ENCODE assay signal across 8 mouse cellular contexts in the genomic region with DNA sequence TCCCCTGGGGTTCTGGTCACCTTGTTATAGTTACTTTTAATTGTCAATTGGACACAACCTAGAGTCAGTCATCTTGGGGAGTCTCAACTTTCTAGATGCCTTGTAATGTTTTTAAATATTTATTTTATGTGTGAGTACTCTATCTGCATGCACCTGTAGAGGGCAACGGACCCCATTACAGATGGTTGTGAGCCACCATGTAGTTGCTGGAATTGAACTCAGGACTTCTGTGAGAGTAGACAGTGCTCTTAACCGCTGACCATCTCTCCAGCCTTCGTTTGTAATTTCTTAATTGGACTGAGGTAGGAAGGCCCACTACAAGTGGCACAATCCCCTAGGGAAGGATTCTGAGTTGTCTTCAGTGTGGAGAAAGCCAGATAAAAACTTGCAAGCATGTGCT. TPM values are rescaled to one million over a fixed set of nuclear protein-coding genes. Genes with fewer than 3 reads are reported as not detected.
A peak's percentile ranks its signal among the peaks of the same experiment; 100 is the strongest.
DNase-seq lines count a peak whose midpoint lies in the region; ATAC-seq and TF ChIP-seq lines count a peak whose summit lies in the region.

No protein-coding gene starts in this region.

- H3K36me3 ChIP-seq in kidney, postnatal 0 days (ENCODE audit: insufficient read depth, low read length) = no peaks in the 10 kb centered on the region; the same call in 1 of the 2 replicates
- peaks cover 15% of the 10 kb centered on the region for H3K36me3 ChIP-seq in embryonic facial prominence, embryonic 10.5 days (replicated peaks)
- no peaks in the 10 kb centered on the region for H3K36me3 ChIP-seq in hindbrain, embryonic 16.5 days (ENCODE audit: control insufficient read depth, insufficient read depth, low read length)
- no peaks in the 10 kb centered on the region for H3K36me3 ChIP-seq in midbrain, embryonic 15.5 days (replicated peaks)

- no peaks in the 10 kb centered on the region for H3K9me3 ChIP-seq in kidney, postnatal 0 days (replicated peaks; ENCODE audit: low read length)
- no peaks in the 10 kb centered on the region for H3K9me3 ChIP-seq in embryonic facial prominence, embryonic 10.5 days
- no peaks in the 10 kb centered on the region for H3K9me3 ChIP-seq in hindbrain, embryonic 16.5 days (ENCODE audit: control insufficient read depth, low read length)
- no peaks in the 10 kb centered on the region for H3K9me3 ChIP-seq in midbrain, embryonic 15.5 days

- DNase-seq in kidney, postnatal 0 days (ENCODE audit: low spot score) = no peak
- DNase-seq in kidney, postnatal 10 days = no peak
- no peak for DNase-seq in embryonic facial prominence, embryonic 10.5 days (ENCODE audit: low spot score)
- DNase-seq in urinary bladder, postnatal 14 days (ENCODE audit: low spot score) = no peak
- no peak for DNase-seq in layer of hippocampus, postnatal 36 days

- no peak for TF ChIP-seq CTCF in kidney, postnatal 0 days (IDR thresholded peaks at IDR 0.05; ENCODE audit: low read depth)

- peak overlapping the region; percentile 62; the same call in 1 of the 2 replicates for H3K9ac ChIP-seq in kidney, postnatal 0 days (ENCODE audit: low read depth, low read length)
- H3K9ac ChIP-seq in hindbrain, embryonic 16.5 days (ENCODE audit: low read depth, low read length) = no peak overlapping the region
- H3K9ac ChIP-seq in midbrain, embryonic 15.5 days = no peak overlapping the region; the same call in 1 of the 2 replicates

- WGBS in kidney, postnatal 0 days = 79% methylated on average over 3 of the region's 3 CpGs
- 82% methylated on average over 3 of the region's 3 CpGs for WGBS in embryonic facial prominence, embryonic 10.5 days
- 76% methylated on average over 3 of the region's 3 CpGs for WGBS in hindbrain, embryonic 16.5 days
- 73% methylated on average over 3 of the region's 3 CpGs for WGBS in midbrain, embryonic 15.5 days

- ATAC-seq in kidney, postnatal 0 days (replicated peaks; ENCODE audit: low FRiP score, low read depth) = no peak
- ATAC-seq in hindbrain, embryonic 16.5 days = no peak
- no peak for ATAC-seq in midbrain, embryonic 15.5 days (replicated peaks)
- ATAC-seq in cerebellum, adult (ENCODE audit: insufficient number of reproducible peaks, low FRiP score, low TSS enrichment) = no peak

- peak overlapping the region; percentile 89 for H3K4me2 ChIP-seq in kidney, postnatal 0 days (ENCODE audit: low read length)
- peak overlapping the region; percentile 75 for H3K4me2 ChIP-seq in hindbrain, embryonic 16.5 days (ENCODE audit: low read length)
- peak overlapping the region; percentile 84 for H3K4me2 ChIP-seq in midbrain, embryonic 15.5 days

- H3K27ac ChIP-seq in kidney, postnatal 0 days = no peak overlapping the region
- 0 out of 2 replicates have a peak overlapping the region, but pooled peaks have one; percentile 92 for H3K27ac ChIP-seq in embryonic facial prominence, embryonic 10.5 days (replicated peaks)
- no peak overlapping the region for H3K27ac ChIP-seq in hindbrain, embryonic 16.5 days (ENCODE audit: low read depth, low read length)
- H3K27ac ChIP-seq in midbrain, embryonic 15.5 days = no peak overlapping the region

- H3K4me3 ChIP-seq in kidney, postnatal 0 days (replicated peaks; ENCODE audit: low read depth, low read length) = peak overlapping the region; percentile 71; the same call in 1 of the 2 replicates
- peak overlapping the region; percentile 73 for H3K4me3 ChIP-seq in embryonic facial prominence, embryonic 10.5 days
- H3K4me3 ChIP-seq in hindbrain, embryonic 16.5 days (ENCODE audit: low read length) = peak overlapping the region; percentile 88
- H3K4me3 ChIP-seq in midbrain, embryonic 15.5 days = peak overlapping the region; percentile 60

- H3K27me3 ChIP-seq in kidney, postnatal 0 days (ENCODE audit: insufficient read depth, low read length) = no peaks in the 10 kb centered on the region
- H3K27me3 ChIP-seq in embryonic facial prominence, embryonic 10.5 days (replicated peaks; ENCODE audit: low read depth, poor library complexity, severe bottlenecking) = no peaks in the 10 kb centered on the region
- no peaks in the 10 kb centered on the region for H3K27me3 ChIP-seq in hindbrain, embryonic 16.5 days (replicated peaks; ENCODE audit: control insufficient read depth, insufficient read depth, low read length)
- no peaks in the 10 kb centered on the region for H3K27me3 ChIP-seq in midbrain, embryonic 15.5 days (replicated peaks)

- 0 out of 2 replicates have a peak, but pooled peaks cover 5% of the 10 kb centered on the region for H3K4me1 ChIP-seq in kidney, postnatal 0 days (replicated peaks; ENCODE audit: insufficient read depth, low read length)
- peaks cover 11% of the 10 kb centered on the region for H3K4me1 ChIP-seq in embryonic facial prominence, embryonic 10.5 days
- H3K4me1 ChIP-seq in hindbrain, embryonic 16.5 days (ENCODE audit: control insufficient read depth, insufficient read depth, low read depth, low read length) = peaks cover 7% of the 10 kb centered on the region
- peaks cover 9% of the 10 kb centered on the region for H3K4me1 ChIP-seq in midbrain, embryonic 15.5 days

RNA-seq across cellular contexts. Expression of gene Cenpm, which starts 1.2 kb away (rescaled TPM):
- polyA plus RNA-seq in kidney, postnatal 0 days (2015; fragmentation: Nextera tagmentation; extraction: Ambion mirVana) = 45.0 and 46.4 TPM in 2 replicates
- 81.5 and 82.5 TPM in 2 replicates for polyA plus RNA-seq in embryonic facial prominence, embryonic 10.5 days (2016; fragmentation: Nextera tagmentation; extraction: Ambion mirVana)
- polyA plus RNA-seq in hindbrain, embryonic 16.5 days (2015; fragmentation: Nextera tagmentation; extraction: Ambion mirVana) = 20.0 and 24.0 TPM in 2 replicates
- polyA plus RNA-seq in midbrain, embryonic 15.5 days (2015; fragmentation: Nextera tagmentation; extraction: Ambion mirVana) = 10.7 and 13.6 TPM in 2 replicates
- total RNA-seq in layer of hippocampus, postnatal 36 days (2021) = 1 to 10 TPM; 2.7 to 4.0 TPM

RNA-seq across cellular contexts. Expression of gene 1500009C09Rik, which starts 8.9 kb away (rescaled TPM):
- not detected in 2 replicates for polyA plus RNA-seq in kidney, postnatal 0 days (2015; fragmentation: Nextera tagmentation; extraction: Ambion mirVana)
- polyA plus RNA-seq in embryonic facial prominence, embryonic 10.5 days (2016; fragmentation: Nextera tagmentation; extraction: Ambion mirVana) = not detected in 2 replicates
- polyA plus RNA-seq in hindbrain, embryonic 16.5 days (2015; fragmentation: Nextera tagmentation; extraction: Ambion mirVana) = 16.7 and 20.3 TPM in 2 replicates
- polyA plus RNA-seq in midbrain, embryonic 15.5 days (2015; fragmentation: Nextera tagmentation; extraction: Ambion mirVana) = 22.6 and 24.0 TPM in 2 replicates
- 100 to 1,000 TPM in 1 of 2 experiments, 10 to 100 TPM in 1; 98.3 to 115 TPM for total RNA-seq in layer of hippocampus, postnatal 36 days (2021)

RNA-seq across cellular contexts. Expression of gene Tnfrsf13c, which starts 19.1 kb away (rescaled TPM):
- polyA plus RNA-seq in kidney, postnatal 0 days (2015; fragmentation: Nextera tagmentation; extraction: Ambion mirVana) = 0.09 TPM in 1 of 2 replicates, not detected in the other
- 0.10 and 0.75 TPM in 2 replicates for polyA plus RNA-seq in embryonic facial prominence, embryonic 10.5 days (2016; fragmentation: Nextera tagmentation; extraction: Ambion mirVana)
- 0.10 and 0.31 TPM in 2 replicates for polyA plus RNA-seq in hindbrain, embryonic 16.5 days (2015; fragmentation: Nextera tagmentation; extraction: Ambion mirVana)
- 0.08 and 0.26 TPM in 2 replicates for polyA plus RNA-seq in midbrain, embryonic 15.5 days (2015; fragmentation: Nextera tagmentation; extraction: Ambion mirVana)
- under 1 TPM; 0.30 to 0.62 TPM for total RNA-seq in layer of hippocampus, postnatal 36 days (2021)

RNA-seq across cellular contexts. Expression of gene Shisa8, which starts 30.7 kb away (rescaled TPM):
- polyA plus RNA-seq in kidney, postnatal 0 days (2015; fragmentation: Nextera tagmentation; extraction: Ambion mirVana) = 0.66 and 0.96 TPM in 2 replicates
- polyA plus RNA-seq in embryonic facial prominence, embryonic 10.5 days (2016; fragmentation: Nextera tagmentation; extraction: Ambion mirVana) = 0.35 and 0.38 TPM in 2 replicates
- 3.4 and 4.2 TPM in 2 replicates for polyA plus RNA-seq in hindbrain, embryonic 16.5 days (2015; fragmentation: Nextera tagmentation; extraction: Ambion mirVana)
- 1.1 and 1.5 TPM in 2 replicates for polyA plus RNA-seq in midbrain, embryonic 15.5 days (2015; fragmentation: Nextera tagmentation; extraction: Ambion mirVana)
- total RNA-seq in layer of hippocampus, postnatal 36 days (2021) = under 1 TPM; 0.72 to 0.76 TPM

RNA-seq across cellular contexts. Expression of gene Sept3, which starts 31.4 kb away (rescaled TPM):
- polyA plus RNA-seq in kidney, postnatal 0 days (2015; fragmentation: Nextera tagmentation; extraction: Ambion mirVana) = 4.2 and 4.8 TPM in 2 replicates
- polyA plus RNA-seq in embryonic facial prominence, embryonic 10.5 days (2016; fragmentation: Nextera tagmentation; extraction: Ambion mirVana) = 49.4 and 55.6 TPM in 2 replicates
- 321 and 348 TPM in 2 replicates for polyA plus RNA-seq in hindbrain, embryonic 16.5 days (2015; fragmentation: Nextera tagmentation; extraction: Ambion mirVana)
- polyA plus RNA-seq in midbrain, embryonic 15.5 days (2015; fragmentation: Nextera tagmentation; extraction: Ambion mirVana) = 454 and 479 TPM in 2 replicates
- 100 to 1,000 TPM; 608 to 622 TPM for total RNA-seq in layer of hippocampus, postnatal 36 days (2021)

Comparison
In these comparisons a context has a peak if more than half of its experiments do, and no peak if none do; other contexts are left out.
1. RNA of gene 1500009C09Rik, which starts 8.9 kb away (polyA plus RNA-seq): 22.6 to 24.0 TPM in midbrain, embryonic 15.5 days and 16.7 to 20.3 TPM in hindbrain, embryonic 16.5 days; not detected in embryonic facial prominence, embryonic 10.5 days and not detected in kidney, postnatal 0 days; every median in the first group is over 10 times any median in the second.
2. Peak in every context shown above with its lines, with median percentiles within 50 percentile points of each other: H3K4me2 ChIP-seq and H3K4me3 ChIP-seq.